Mouse (Mus musculus) embryonic fibroblast, embryonic 13.5 days (primary cell): ENCODE data around the gene Rtkn2.

Experiments used
- CTCF ChIP-seq: IDR thresholded peaks from 2 replicates; pipeline ENCODE4 v1.5.1; 2011; ENCODE audit warnings: mild to moderate bottlenecking, control low read depth, low read length, moderate library complexity, borderline replicate concordance; ENCODE audit not compliant: insufficient read depth
- POLR2A ChIP-seq: IDR thresholded peaks from 2 replicates; pipeline ENCODE4 v1.6.1; 2011; ENCODE audit warnings: low read depth, mild to moderate bottlenecking, control low read depth, low read length, moderate library complexity

GRCm38 (mm10) chr10:68054131-68054530, 74.8 kb downstream of the Rtkn2 start:
- TF ChIP-seq POLR2A (no peak), CTCF (no peak)
